Mouse (Mus musculus): Measurements from ENCODE around the gene Tex12.
A peak's percentile ranks its signal among the peaks of the same experiment; 100 is the strongest.

GRCm38 (mm10) chr9:50507570-50507969 lies 53.6 kb downstream of the Tex12 start:
- TF ChIP-seq ZC3H11A (IDR thresholded peaks at IDR 0.05; ENCODE audit: low read depth, low read length) (no peak), MAFK (IDR thresholded peaks at IDR 0.05; ENCODE audit: borderline replicate concordance, low read depth, low read length) (no peak), EP300 (IDR thresholded peaks at IDR 0.05; ENCODE audit: low read depth in 1 of 2, low read length in 2 of 2) (no peak), CTCF (IDR thresholded peaks at IDR 0.05 in 2 of 3, conservative IDR thresholded peaks at IDR 0.05 in 1 of 3; ENCODE audit: control insufficient read depth in 1 of 3, insufficient read depth in 1 of 3, low read depth in 2 of 3, low read length in 3 of 3, poor library complexity in 1 of 3, severe bottlenecking in 1 of 3) (no peak), E2F4 (IDR thresholded peaks at IDR 0.05; ENCODE audit: borderline replicate concordance, low read depth, low read length) (no peak), NRF1 (IDR thresholded peaks at IDR 0.05; ENCODE audit: insufficient read depth, low read depth, low read length, poor library complexity, severe bottlenecking) (no peak), POLR2A (IDR thresholded peaks at IDR 0.05; ENCODE audit: control insufficient read depth in 1 of 2, insufficient read depth in 1 of 2, low read depth in 1 of 2, low read length in 2 of 2, poor library complexity in 1 of 2) (no peak), MAX (IDR thresholded peaks at IDR 0.05; ENCODE audit: low read length) (no peak), CHD1 (IDR thresholded peaks at IDR 0.05; ENCODE audit: low read depth, low read length) (no peak), ETS1 (IDR thresholded peaks at IDR 0.05; ENCODE audit: low read depth, low read length) (no peak), NELFE (IDR thresholded peaks at IDR 0.05; ENCODE audit: low read depth, low read length) (no peak), USF1 (IDR thresholded peaks at IDR 0.05; ENCODE audit: low read depth, low read length) (peak; percentile 7; the same call in 1 of the 2 replicates), KAT2A (conservative IDR thresholded peaks at IDR 0.05; ENCODE audit: low read depth, low read length) (no peak)
